Mouse (Mus musculus) kidney, adult 2 months (tissue): ENCODE results near the gene Mrpl44.

Experiments used
- CTCF ChIP-seq: fragments of 200-500 bp; conservative IDR thresholded peaks from 2 replicates; pipeline ENCODE4 v1.5.1; 2011; ENCODE audit warnings: low read depth, mild to moderate bottlenecking, control low read depth, low read length, moderate library complexity, mixed read lengths; ENCODE audit not compliant: insufficient read depth, insufficient read length
- POLR2A ChIP-seq: fragments of 200-500 bp; IDR thresholded peaks from one replicate; pipeline ENCODE4 v1.6.1; 2011; ENCODE audit warnings: low read depth, low read length, control low read depth

- TF ChIP-seq POLR2A, result no peak
- TF ChIP-seq CTCF, result no peak
These were observed 33.6 kb downstream of the Mrpl44 start for GRCm38 (mm10) chr1:79809447-79809846.
